19 mouse cellular contexts compared by ENCODE assay signal in genomic region chr2:141505451-141505850, GRCm38 (mm10).
"Had no signal": no experiment of that assay in that cellular context is flagged by ENCODE, and none has a peak within 500 bp of the region (broad histone marks: within the 10 kb centered on the region; RNA-seq: fewer than 3 reads in every experiment).

No protein-coding gene starts in this region.

- H3K27ac ChIP-seq: midbrain, embryonic 10.5 days; midbrain, embryonic 12.5 days; neural tube, embryonic 13.5 days; neural tube, embryonic 15.5 days had no signal

- ATAC-seq: midbrain, embryonic 16.5 days had no signal

- H3K36me3 ChIP-seq: midbrain, embryonic 10.5 days; midbrain, embryonic 12.5 days; neural tube, embryonic 13.5 days; neural tube, embryonic 15.5 days had no signal

- DNase-seq: lung, adult 18-20 months; lung, embryonic 14.5 days; lung, postnatal 10 days; lung, postnatal 4 days; midbrain, embryonic 14.5 days; retina, postnatal 1 day; right cerebral cortex, adult 18-20 months; right cerebral cortex, postnatal 25 days; right cerebral cortex, postnatal 4 days; spleen, adult 18-20 months; thymus, adult 18-20 months; thymus, postnatal 14 days; thymus, postnatal 36 days had no signal

- H3K4me1 ChIP-seq: neural tube, embryonic 13.5 days; neural tube, embryonic 15.5 days had no signal

- H3K27me3 ChIP-seq: midbrain, embryonic 12.5 days; neural tube, embryonic 13.5 days; neural tube, embryonic 15.5 days had no signal

- H3K9me3 ChIP-seq: midbrain, embryonic 10.5 days; midbrain, embryonic 12.5 days; neural tube, embryonic 13.5 days; neural tube, embryonic 15.5 days had no signal

- H3K4me3 ChIP-seq: midbrain, embryonic 10.5 days; midbrain, embryonic 12.5 days; myocyte; neural tube, embryonic 13.5 days; neural tube, embryonic 15.5 days had no signal

- H3K9ac ChIP-seq: lung, embryonic 14.5 days; midbrain, embryonic 12.5 days; neural tube, embryonic 13.5 days; neural tube, embryonic 15.5 days had no signal

- H3K4me2 ChIP-seq: lung, embryonic 14.5 days; midbrain, embryonic 12.5 days; neural tube, embryonic 13.5 days; neural tube, embryonic 15.5 days had no signal
